Mouse (Mus musculus): ENCODE data around the gene Nol12.
A peak's percentile ranks its signal among the peaks of the same experiment; 100 is the strongest.

The Nol12 gene

GRCm38 (mm10) chr15:78908982-78909381 is 25.8 kb upstream of the Nol12 start:
- H3K36me3 ChIP-seq (ENCODE audit: control insufficient read depth, insufficient read depth, low read length, poor library complexity, severe bottlenecking): peaks cover 16% of the 10 kb centered on the region
- H3K27me3 ChIP-seq (ENCODE audit: control insufficient read depth, insufficient read depth, low read length, poor library complexity, severe bottlenecking): no peaks in the 10 kb centered on the region
- no peak for DNase-seq (ENCODE audit: low read depth, low spot score)

- DNase-seq (ENCODE audit: low read depth, low spot score): peak; percentile 64
- peaks cover 11% of the 10 kb centered on the region for H3K36me3 ChIP-seq (ENCODE audit: control insufficient read depth, insufficient read depth, low read length, poor library complexity, severe bottlenecking)
- H3K27me3 ChIP-seq (ENCODE audit: control insufficient read depth, insufficient read depth, low read length, poor library complexity, severe bottlenecking): no peaks in the 10 kb centered on the region
Observed at GRCm38 (mm10) chr15:78912040-78912439, 22.7 kb upstream of the Nol12 start.

GRCm38 (mm10) chr15:78913632-78914090 is 21.1 kb upstream of the Nol12 start, which contains the start of gene Pdxp:
Gene Pdxp, plus strand, starts transcription at chr15:78913919.
- Histone ChIP-seq H3K36me3 (ENCODE audit: control insufficient read depth, insufficient read depth, low read length, poor library complexity, severe bottlenecking) (peaks cover 7% of the 10 kb centered on the region), H3K27me3 (ENCODE audit: control insufficient read depth, insufficient read depth, low read length, poor library complexity, severe bottlenecking) (no peaks in the 10 kb centered on the region)
- DNase-seq (ENCODE audit: low read depth, low spot score): peak; percentile 97

GRCm38 (mm10) chr15:78914091-78914822 is 20.5 kb upstream of the Nol12 start:
- H3K36me3 ChIP-seq (ENCODE audit: control insufficient read depth, insufficient read depth, low read length, poor library complexity, severe bottlenecking): peaks cover 7% of the 10 kb centered on the region
- peak; percentile 23 for DNase-seq (ENCODE audit: low read depth, low spot score)

GRCm38 (mm10) chr15:78914823-78915659 is 19.7 kb upstream of the Nol12 start:
- H3K27me3 ChIP-seq (ENCODE audit: control insufficient read depth, insufficient read depth, low read length, poor library complexity, severe bottlenecking): no peaks in the 10 kb centered on the region
- H3K36me3 ChIP-seq (ENCODE audit: control insufficient read depth, insufficient read depth, low read length, poor library complexity, severe bottlenecking): peaks cover 3% of the 10 kb centered on the region; the same call in 1 of the 2 replicates
- DNase-seq (ENCODE audit: low read depth, low spot score): no peak

More at GRCm38 (mm10) chr15:78914091-78914822, 20.5 kb upstream of the Nol12 start:
- no peaks in the 10 kb centered on the region for H3K27me3 ChIP-seq (ENCODE audit: control insufficient read depth, insufficient read depth, low read length, poor library complexity, severe bottlenecking)

GRCm38 (mm10) chr15:78915660-78916017 is 19.1 kb upstream of the Nol12 start:
- H3K36me3 ChIP-seq (ENCODE audit: control insufficient read depth, insufficient read depth, low read length, poor library complexity, severe bottlenecking): no peaks in the 10 kb centered on the region; the same call in 1 of the 2 replicates
- DNase-seq (ENCODE audit: low read depth, low spot score): peak; percentile 90
- H3K27me3 ChIP-seq (ENCODE audit: control insufficient read depth, insufficient read depth, low read length, poor library complexity, severe bottlenecking): no peaks in the 10 kb centered on the region

- no peaks in the 10 kb centered on the region; the same call in 1 of the 2 replicates for H3K36me3 ChIP-seq (ENCODE audit: control insufficient read depth, insufficient read depth, low read length, poor library complexity, severe bottlenecking)
- no peak for DNase-seq (ENCODE audit: low read depth, low spot score)
- H3K27me3 ChIP-seq (ENCODE audit: control insufficient read depth, insufficient read depth, low read length, poor library complexity, severe bottlenecking): no peaks in the 10 kb centered on the region
Observed at GRCm38 (mm10) chr15:78916052-78916826, 18.5 kb upstream of the Nol12 start.

GRCm38 (mm10) chr15:78918126-78918525 is 16.6 kb upstream of the Nol12 start:
- DNase-seq (ENCODE audit: low read depth, low spot score): no peak
- no peaks in the 10 kb centered on the region for H3K27me3 ChIP-seq (ENCODE audit: control insufficient read depth, insufficient read depth, low read length, poor library complexity, severe bottlenecking)
- peaks cover 2% of the 10 kb centered on the region; the same call in 1 of the 2 replicates for H3K36me3 ChIP-seq (ENCODE audit: control insufficient read depth, insufficient read depth, low read length, poor library complexity, severe bottlenecking)

GRCm38 (mm10) chr15:78919914-78920313 is 14.8 kb upstream of the Nol12 start:
- no peak for DNase-seq (ENCODE audit: low read depth, low spot score)
- H3K27me3 ChIP-seq (ENCODE audit: control insufficient read depth, insufficient read depth, low read length, poor library complexity, severe bottlenecking): no peaks in the 10 kb centered on the region
- H3K36me3 ChIP-seq (ENCODE audit: control insufficient read depth, insufficient read depth, low read length, poor library complexity, severe bottlenecking): peaks cover 2% of the 10 kb centered on the region; the same call in 1 of the 2 replicates

- DNase-seq (ENCODE audit: low read depth, low spot score): no peak
- H3K36me3 ChIP-seq (ENCODE audit: control insufficient read depth, insufficient read depth, low read length, poor library complexity, severe bottlenecking): peaks cover 2% of the 10 kb centered on the region; the same call in 1 of the 2 replicates
- no peaks in the 10 kb centered on the region for H3K27me3 ChIP-seq (ENCODE audit: control insufficient read depth, insufficient read depth, low read length, poor library complexity, severe bottlenecking)
Observed at GRCm38 (mm10) chr15:78922700-78923099, 12.0 kb upstream of the Nol12 start.

- Histone ChIP-seq H3K36me3 (ENCODE audit: control insufficient read depth, insufficient read depth, low read length, poor library complexity, severe bottlenecking) (0 out of 2 replicates have a peak, but pooled peaks cover 2% of the 10 kb centered on the region), H3K27me3 (ENCODE audit: control insufficient read depth, insufficient read depth, low read length, poor library complexity, severe bottlenecking) (no peaks in the 10 kb centered on the region)
- peak; percentile 40 for DNase-seq (ENCODE audit: low read depth, low spot score)
Observed at GRCm38 (mm10) chr15:78923585-78923984, 11.1 kb upstream of the Nol12 start.

GRCm38 (mm10) chr15:78925129-78925528 is 9.6 kb upstream of the Nol12 start:
- DNase-seq (ENCODE audit: low read depth, low spot score): no peak
- Histone ChIP-seq H3K36me3 (ENCODE audit: control insufficient read depth, insufficient read depth, low read length, poor library complexity, severe bottlenecking) (0 out of 2 replicates have a peak, but pooled peaks cover 2% of the 10 kb centered on the region), H3K27me3 (ENCODE audit: control insufficient read depth, insufficient read depth, low read length, poor library complexity, severe bottlenecking) (no peaks in the 10 kb centered on the region)

GRCm38 (mm10) chr15:78926021-78926919 is 8.5 kb upstream of the Nol12 start, which contains the start of gene Lgals1:
Gene Lgals1, plus strand, starts transcription at chr15:78926725.
- peak; percentile 48 for DNase-seq (ENCODE audit: low read depth, low spot score)
- Histone ChIP-seq H3K36me3 (ENCODE audit: control insufficient read depth, insufficient read depth, low read length, poor library complexity, severe bottlenecking) (0 out of 2 replicates have a peak, but pooled peaks cover 2% of the 10 kb centered on the region), H3K27me3 (ENCODE audit: control insufficient read depth, insufficient read depth, low read length, poor library complexity, severe bottlenecking) (no peaks in the 10 kb centered on the region)
